Mouse (Mus musculus): Measurements from ENCODE around the gene Fcor. TPM values are rescaled to one million over a fixed set of nuclear protein-coding genes. Genes with fewer than 3 reads are reported as not detected.

The Fcor gene
- polyA plus RNA-seq (2014; fragmentation: Nextera tagmentation; extraction: Ambion mirVana): 17.8 and 20.6 TPM in 2 replicates

DNA sequence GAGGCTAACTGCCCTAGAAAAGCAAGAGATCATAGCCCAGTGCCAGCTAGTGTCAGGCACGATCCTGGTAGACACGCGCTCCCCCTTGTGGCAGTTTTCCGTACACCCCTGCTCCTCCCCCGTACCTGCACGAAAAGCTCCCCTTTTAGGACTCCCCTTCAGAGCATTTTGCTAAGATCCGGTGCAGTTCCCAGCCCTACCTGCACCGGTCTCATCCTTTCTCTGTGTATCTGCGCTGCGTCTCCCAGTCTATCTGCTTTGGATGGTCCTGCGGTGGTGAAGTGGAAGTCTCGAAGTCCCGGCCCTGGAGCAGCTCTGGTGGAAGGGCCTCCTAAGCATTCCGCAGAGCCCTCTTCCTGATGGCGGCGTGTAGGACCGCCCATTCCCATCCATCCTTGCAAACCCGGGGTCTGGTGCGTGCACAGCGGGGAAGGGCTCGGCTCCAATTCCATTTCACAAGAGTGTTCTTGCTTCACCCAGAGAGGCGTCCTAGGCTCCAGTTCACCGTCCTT lies at the start of gene Fcor:
Gene Fcor, minus strand, starts transcription at position 383 of the 512 bp plus-strand sequence.
- peak within 1 kb of the TSS; percentile 42; the same call in 1 of the 2 replicates for H3K27ac ChIP-seq (ENCODE audit: low read depth, low read length)
- H3K9ac ChIP-seq (ENCODE audit: low read depth, low read length): peak within 1 kb of the TSS; percentile 53
- no peaks in the 10 kb centered on the region for H3K9me3 ChIP-seq (ENCODE audit: control insufficient read depth, low read length)
- H3K4me3 ChIP-seq (ENCODE audit: low read length): peak within 1 kb of the TSS; percentile 41
- H3K4me2 ChIP-seq (replicated peaks; ENCODE audit: low read depth, low read length): peak within 1 kb of the TSS; percentile 59
- under 1% methylated on average over 23 of the region's 23 CpGs for WGBS
- ATAC-seq (ENCODE audit: low FRiP score, low TSS enrichment): peak; percentile 81
- no peaks in the 10 kb centered on the region for H3K4me1 ChIP-seq (ENCODE audit: control insufficient read depth, insufficient read depth, low read length)
- H3K36me3 ChIP-seq (ENCODE audit: control insufficient read depth, insufficient read depth, low read length): no peaks in the 10 kb centered on the region
- H3K27me3 ChIP-seq (ENCODE audit: control insufficient read depth, insufficient read depth, low read length): no peaks in the 10 kb centered on the region

DNA sequence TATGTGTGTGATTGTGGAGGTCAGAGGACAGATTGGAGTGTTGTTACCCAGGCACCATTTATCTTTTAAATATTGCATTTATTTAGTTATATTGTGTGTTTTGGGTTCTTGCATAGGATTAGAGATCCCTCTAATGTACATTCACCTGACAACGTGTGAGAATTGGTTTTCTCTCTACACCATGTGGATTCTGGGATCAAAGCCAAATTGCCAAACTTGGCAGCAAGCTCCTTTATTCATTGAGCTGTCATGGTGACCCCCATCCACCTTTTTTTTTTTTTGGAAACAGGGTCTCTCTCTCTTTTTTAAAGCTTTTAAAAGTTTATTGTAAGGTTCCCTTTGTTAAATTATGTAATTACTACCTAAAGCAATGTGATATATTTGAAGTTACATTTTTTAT lies 48.9 kb upstream of the Fcor start:
- no peak overlapping the region for H3K9ac ChIP-seq (ENCODE audit: low read depth, low read length)
- H3K9me3 ChIP-seq (ENCODE audit: control insufficient read depth, low read length): no peaks in the 10 kb centered on the region
- ATAC-seq (ENCODE audit: low FRiP score, low TSS enrichment): no peak
- H3K4me2 ChIP-seq (replicated peaks; ENCODE audit: low read depth, low read length): no peak overlapping the region
- H3K36me3 ChIP-seq (ENCODE audit: control insufficient read depth, insufficient read depth, low read length): no peaks in the 10 kb centered on the region
- no peak overlapping the region for H3K4me3 ChIP-seq (ENCODE audit: low read length)
- no peak overlapping the region for H3K27ac ChIP-seq (ENCODE audit: low read depth, low read length)
- H3K4me1 ChIP-seq (ENCODE audit: control insufficient read depth, insufficient read depth, low read length): no peaks in the 10 kb centered on the region
- no peaks in the 10 kb centered on the region for H3K27me3 ChIP-seq (ENCODE audit: control insufficient read depth, insufficient read depth, low read length)
- WGBS: 41% methylated on average over 1 of the region's 1 CpGs

GRCm38 (mm10) chr8:3720551-3720950 lies 48.4 kb upstream of the Fcor start, which contains the start of gene Clec4g:
Clec4g (minus strand) TSS chr8:3720651.
- Histone ChIP-seq H3K4me1 (ENCODE audit: control insufficient read depth, insufficient read depth, low read length) (no peaks in the 10 kb centered on the region), H3K9me3 (ENCODE audit: control insufficient read depth, low read length) (no peaks in the 10 kb centered on the region), H3K4me3 (ENCODE audit: low read length) (no peak within 1 kb of the TSS), H3K9ac (ENCODE audit: low read depth, low read length) (no peak within 1 kb of the TSS), H3K27me3 (ENCODE audit: control insufficient read depth, insufficient read depth, low read length) (no peaks in the 10 kb centered on the region), H3K4me2 (replicated peaks; ENCODE audit: low read depth, low read length) (no peak within 1 kb of the TSS), H3K27ac (ENCODE audit: low read depth, low read length) (no peak within 1 kb of the TSS), H3K36me3 (ENCODE audit: control insufficient read depth, insufficient read depth, low read length) (no peaks in the 10 kb centered on the region)
- WGBS: 62% methylated on average over 5 of the region's 5 CpGs
- ATAC-seq (ENCODE audit: low FRiP score, low TSS enrichment): no peak

DNA sequence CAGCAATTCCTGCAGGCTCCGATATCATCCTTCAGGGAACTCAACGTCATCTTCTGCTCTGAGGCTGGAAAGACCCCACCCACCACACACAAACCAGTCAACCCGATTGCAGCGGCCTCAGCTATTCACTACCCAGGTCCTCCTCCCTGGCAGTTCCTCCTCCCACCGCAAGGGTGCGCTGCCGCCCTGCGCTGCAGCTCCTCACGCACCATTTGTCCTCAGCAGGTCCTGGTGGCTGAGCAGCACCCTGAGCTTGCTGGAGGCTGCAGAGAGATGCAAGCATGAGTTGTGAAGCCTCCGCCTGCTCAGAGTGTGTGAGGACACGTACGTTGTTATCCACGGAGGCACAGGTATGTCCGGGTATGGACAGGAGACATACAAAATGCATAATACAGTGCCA lies 46.4 kb upstream of the Fcor start:
- no peak overlapping the region for H3K9ac ChIP-seq (ENCODE audit: low read depth, low read length)
- ATAC-seq (ENCODE audit: low FRiP score, low TSS enrichment): peak; percentile 72
- no peak overlapping the region for H3K27ac ChIP-seq (ENCODE audit: low read depth, low read length)
- H3K27me3 ChIP-seq (ENCODE audit: control insufficient read depth, insufficient read depth, low read length): no peaks in the 10 kb centered on the region
- no peak overlapping the region for H3K4me2 ChIP-seq (replicated peaks; ENCODE audit: low read depth, low read length)
- no peaks in the 10 kb centered on the region for H3K4me1 ChIP-seq (ENCODE audit: control insufficient read depth, insufficient read depth, low read length)
- no peaks in the 10 kb centered on the region for H3K36me3 ChIP-seq (ENCODE audit: control insufficient read depth, insufficient read depth, low read length)
- no peaks in the 10 kb centered on the region for H3K9me3 ChIP-seq (ENCODE audit: control insufficient read depth, low read length)
- WGBS: 18% methylated on average over 14 of the region's 14 CpGs
- no peak overlapping the region for H3K4me3 ChIP-seq (ENCODE audit: low read length)

- Histone ChIP-seq H3K27me3 (ENCODE audit: control insufficient read depth, insufficient read depth, low read length) (no peaks in the 10 kb centered on the region), H3K4me2 (replicated peaks; ENCODE audit: low read depth, low read length) (no peak overlapping the region), H3K36me3 (ENCODE audit: control insufficient read depth, insufficient read depth, low read length) (no peaks in the 10 kb centered on the region), H3K4me1 (ENCODE audit: control insufficient read depth, insufficient read depth, low read length) (no peaks in the 10 kb centered on the region), H3K27ac (ENCODE audit: low read depth, low read length) (no peak overlapping the region), H3K9me3 (ENCODE audit: control insufficient read depth, low read length) (no peaks in the 10 kb centered on the region), H3K9ac (ENCODE audit: low read depth, low read length) (no peak overlapping the region), H3K4me3 (ENCODE audit: low read length) (no peak overlapping the region)
- 56% methylated on average over 12 of the region's 12 CpGs for WGBS
- peak; percentile 67; the same call in 1 of the 2 replicates for ATAC-seq (ENCODE audit: low FRiP score, low TSS enrichment)
Measured at GRCm38 (mm10) chr8:3717321-3717954, 45.3 kb upstream of the Fcor start.

DNA sequence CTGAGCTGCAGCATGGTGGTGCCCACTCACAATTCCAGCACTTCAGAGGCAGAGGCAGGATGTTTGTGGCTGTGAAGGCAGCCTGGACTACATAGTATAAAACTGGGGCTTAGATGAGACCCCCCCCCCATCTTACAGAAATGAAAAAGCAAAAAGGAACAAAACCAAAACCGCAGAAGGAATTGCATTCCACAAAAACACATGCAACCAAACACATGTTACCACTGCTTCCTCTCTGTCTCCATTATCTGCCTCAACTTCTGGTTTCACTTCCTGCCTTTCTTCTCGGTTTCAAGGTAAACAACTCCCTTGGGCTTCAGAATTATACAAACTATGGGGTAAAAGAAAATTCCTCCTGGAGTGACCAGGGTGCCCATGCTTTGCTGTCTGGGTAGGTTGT lies 39.5 kb upstream of the Fcor start:
- ATAC-seq (ENCODE audit: low FRiP score, low TSS enrichment): no peak
- no peaks in the 10 kb centered on the region for H3K36me3 ChIP-seq (ENCODE audit: control insufficient read depth, insufficient read depth, low read length)
- H3K4me1 ChIP-seq (ENCODE audit: control insufficient read depth, insufficient read depth, low read length): no peaks in the 10 kb centered on the region
- 47% methylated on average over 2 of the region's 2 CpGs for WGBS
- no peaks in the 10 kb centered on the region for H3K27me3 ChIP-seq (ENCODE audit: control insufficient read depth, insufficient read depth, low read length)
- H3K9ac ChIP-seq (ENCODE audit: low read depth, low read length): no peak overlapping the region
- no peak overlapping the region for H3K4me3 ChIP-seq (ENCODE audit: low read length)
- no peak overlapping the region for H3K4me2 ChIP-seq (replicated peaks; ENCODE audit: low read depth, low read length)
- H3K9me3 ChIP-seq (ENCODE audit: control insufficient read depth, low read length): no peaks in the 10 kb centered on the region
- no peak overlapping the region for H3K27ac ChIP-seq (ENCODE audit: low read depth, low read length)

DNA sequence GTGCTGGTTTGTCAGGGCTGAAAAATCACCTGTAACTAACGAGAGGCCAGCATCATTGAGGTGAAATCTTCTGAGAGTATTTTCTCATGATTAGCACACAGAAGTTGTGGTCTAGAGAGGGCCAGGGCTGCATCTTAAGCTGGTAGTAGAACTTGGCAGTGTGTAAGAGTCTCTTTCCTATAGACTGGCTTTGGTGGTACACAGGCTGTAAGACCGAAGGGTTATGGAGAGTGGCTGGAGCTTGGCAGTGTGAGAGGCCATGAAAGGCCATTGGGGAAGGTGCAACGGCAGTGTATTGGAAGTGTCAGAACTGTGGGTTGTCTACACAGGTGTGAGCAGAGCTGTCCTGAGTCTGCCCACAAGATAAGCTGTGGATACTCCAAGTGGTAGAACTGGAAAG lies 38.1 kb upstream of the Fcor start:
- H3K4me2 ChIP-seq (replicated peaks; ENCODE audit: low read depth, low read length): no peak overlapping the region
- no peak for ATAC-seq (ENCODE audit: low FRiP score, low TSS enrichment)
- H3K36me3 ChIP-seq (ENCODE audit: control insufficient read depth, insufficient read depth, low read length): no peaks in the 10 kb centered on the region
- no peaks in the 10 kb centered on the region for H3K9me3 ChIP-seq (ENCODE audit: control insufficient read depth, low read length)
- H3K9ac ChIP-seq (ENCODE audit: low read depth, low read length): no peak overlapping the region
- no peaks in the 10 kb centered on the region for H3K27me3 ChIP-seq (ENCODE audit: control insufficient read depth, insufficient read depth, low read length)
- no peaks in the 10 kb centered on the region for H3K4me1 ChIP-seq (ENCODE audit: control insufficient read depth, insufficient read depth, low read length)
- 68% methylated on average over 3 of the region's 3 CpGs for whole genome bisulfite sequencing
- no peak overlapping the region for H3K4me3 ChIP-seq (ENCODE audit: low read length)
- H3K27ac ChIP-seq (ENCODE audit: low read depth, low read length): no peak overlapping the region

- no peak for ATAC-seq (ENCODE audit: low FRiP score, low TSS enrichment)
- Histone ChIP-seq H3K4me2 (replicated peaks; ENCODE audit: low read depth, low read length) (no peak overlapping the region), H3K9me3 (ENCODE audit: control insufficient read depth, low read length) (no peaks in the 10 kb centered on the region), H3K4me1 (ENCODE audit: control insufficient read depth, insufficient read depth, low read length) (no peaks in the 10 kb centered on the region), H3K27me3 (ENCODE audit: control insufficient read depth, insufficient read depth, low read length) (no peaks in the 10 kb centered on the region), H3K27ac (ENCODE audit: low read depth, low read length) (no peak overlapping the region), H3K9ac (ENCODE audit: low read depth, low read length) (no peak overlapping the region), H3K4me3 (ENCODE audit: low read length) (no peak overlapping the region), H3K36me3 (ENCODE audit: control insufficient read depth, insufficient read depth, low read length) (no peaks in the 10 kb centered on the region)
- WGBS: 70% methylated on average over 7 of the region's 7 CpGs
Measured at GRCm38 (mm10) chr8:3707611-3708010, 35.4 kb upstream of the Fcor start.

DNA sequence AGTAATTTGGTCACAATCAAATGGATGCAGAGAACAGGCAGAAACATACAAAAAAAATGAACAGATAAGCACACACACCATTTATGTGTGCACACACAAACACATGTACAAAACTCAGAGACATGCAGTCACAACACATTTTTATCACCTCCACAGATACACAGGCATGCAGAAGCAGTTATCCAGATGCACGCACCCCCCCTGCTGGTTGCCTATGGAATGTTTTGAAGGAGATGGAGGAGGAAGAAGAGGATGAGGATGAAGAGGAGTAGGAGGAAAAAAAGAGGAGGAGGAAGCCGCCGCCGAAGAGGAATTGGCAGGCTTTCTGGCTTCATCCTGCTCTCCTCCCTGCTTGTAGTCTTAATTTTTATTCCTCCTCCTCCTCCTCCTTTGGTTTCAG lies 33.5 kb upstream of the Fcor start:
- Histone ChIP-seq H3K27ac (ENCODE audit: low read depth, low read length) (no peak overlapping the region), H3K9me3 (ENCODE audit: control insufficient read depth, low read length) (no peaks in the 10 kb centered on the region), H3K4me2 (replicated peaks; ENCODE audit: low read depth, low read length) (no peak overlapping the region), H3K4me3 (ENCODE audit: low read length) (no peak overlapping the region), H3K27me3 (ENCODE audit: control insufficient read depth, insufficient read depth, low read length) (no peaks in the 10 kb centered on the region), H3K36me3 (ENCODE audit: control insufficient read depth, insufficient read depth, low read length) (no peaks in the 10 kb centered on the region), H3K4me1 (ENCODE audit: control insufficient read depth, insufficient read depth, low read length) (no peaks in the 10 kb centered on the region), H3K9ac (ENCODE audit: low read depth, low read length) (no peak overlapping the region)
- WGBS: 75% methylated on average over 4 of the region's 4 CpGs
- no peak for ATAC-seq (ENCODE audit: low FRiP score, low TSS enrichment)
